ENCODE assay signal across 12 mouse cellular contexts in the genomic region with DNA sequence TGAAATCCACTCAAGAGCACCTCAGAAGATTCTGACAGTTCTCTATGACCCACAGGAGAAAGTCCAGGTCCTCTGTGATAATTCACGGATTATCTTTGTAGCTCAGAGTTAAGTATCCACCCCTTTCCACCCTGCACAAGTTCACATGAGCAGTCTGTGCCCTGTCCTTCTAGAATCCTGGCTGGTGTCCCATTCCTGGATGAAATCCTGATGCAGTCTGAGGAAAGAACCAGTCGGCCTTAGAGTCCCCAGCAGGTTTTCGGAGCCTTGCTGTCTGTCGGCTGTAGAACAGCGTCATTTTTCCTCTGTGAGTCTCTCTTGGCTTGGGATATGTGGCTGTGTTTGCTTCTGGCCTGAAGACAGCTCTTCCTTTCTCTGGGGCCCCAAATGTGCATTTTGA.
DNase-seq lines count a peak whose midpoint lies in the region; ATAC-seq and TF ChIP-seq lines count a peak whose summit lies in the region.
"Had no signal": no experiment of that assay in that cellular context is flagged by ENCODE, and none has a peak within 500 bp of the region (broad histone marks: within the 10 kb centered on the region; RNA-seq: fewer than 3 reads in every experiment).

No protein-coding gene starts in this region.

- H3K9me3 ChIP-seq in kidney, embryonic 15.5 days (replicated peaks) = no peaks in the 10 kb centered on the region
- H3K9me3 ChIP-seq in heart, postnatal 0 days (replicated peaks; ENCODE audit: control insufficient read depth, low read length) = no peaks in the 10 kb centered on the region
- H3K9me3 ChIP-seq: liver, embryonic 13.5 days; neural tube, embryonic 15.5 days had no signal

- 0 out of 2 replicates have a peak, but pooled peaks cover 2% of the 10 kb centered on the region for H3K4me1 ChIP-seq in kidney, embryonic 15.5 days
- peaks cover 19% of the 10 kb centered on the region for H3K4me1 ChIP-seq in heart, postnatal 0 days (ENCODE audit: control insufficient read depth, insufficient read depth)
- H3K4me1 ChIP-seq: liver, embryonic 13.5 days; neural tube, embryonic 15.5 days had no signal

- TF ChIP-seq CTCF in heart, postnatal 0 days (IDR thresholded peaks at IDR 0.05; ENCODE audit: low read depth) = no peak

- no peaks in the 10 kb centered on the region for H3K36me3 ChIP-seq in kidney, embryonic 15.5 days
- no peaks in the 10 kb centered on the region for H3K36me3 ChIP-seq in heart, postnatal 0 days (replicated peaks; ENCODE audit: control insufficient read depth, insufficient read depth, low read length)
- H3K36me3 ChIP-seq: liver, embryonic 13.5 days; neural tube, embryonic 15.5 days had no signal

- H3K27ac ChIP-seq in kidney, embryonic 15.5 days = no peak overlapping the region
- no peak overlapping the region for H3K27ac ChIP-seq in heart, postnatal 0 days (ENCODE audit: low read depth)
- H3K27ac ChIP-seq: liver, embryonic 13.5 days; neural tube, embryonic 15.5 days had no signal

- no peak for DNase-seq in cerebellum, adult 11 months
- peak; percentile 17 to 35 for DNase-seq in kidney, postnatal 25 days
- DNase-seq in cerebellum, adult 18-20 months = peak; percentile 30 to 46
- DNase-seq in heart, postnatal 0 days (ENCODE audit: low spot score) = no peak
- no peak for DNase-seq in layer of hippocampus, postnatal 36 days
- no peak for DNase-seq in c-Kit-positive CD71-positive TER-119-positive erythroid progenitor cells, embryonic 14.5 days (ENCODE audit: low spot score)
- DNase-seq: liver, embryonic 13.5 days; thymus, postnatal 14 days had no signal

- WGBS in kidney, embryonic 15.5 days = 72% methylated on average over 5 of the region's 5 CpGs
- WGBS in heart, postnatal 0 days = 27% methylated on average over 5 of the region's 5 CpGs

- H3K27me3 ChIP-seq in kidney, embryonic 15.5 days = no peaks in the 10 kb centered on the region
- no peaks in the 10 kb centered on the region for H3K27me3 ChIP-seq in heart, postnatal 0 days (ENCODE audit: control insufficient read depth, insufficient read depth, low read length)
- H3K27me3 ChIP-seq: liver, embryonic 13.5 days; neural tube, embryonic 15.5 days had no signal

- H3K4me3 ChIP-seq in kidney, embryonic 15.5 days (replicated peaks) = no peak overlapping the region
- no peak overlapping the region for H3K4me3 ChIP-seq in heart, postnatal 0 days (ENCODE audit: low read depth, low read length)
- H3K4me3 ChIP-seq: liver, embryonic 13.5 days; neural tube, embryonic 15.5 days had no signal

- H3K9ac ChIP-seq in kidney, embryonic 15.5 days = no peak overlapping the region
- no peak overlapping the region for H3K9ac ChIP-seq in heart, postnatal 0 days (replicated peaks; ENCODE audit: low read depth, low read length)
- H3K9ac ChIP-seq: liver, embryonic 13.5 days; neural tube, embryonic 15.5 days had no signal

- ATAC-seq in cerebellum, adult (ENCODE audit: insufficient number of reproducible peaks, low FRiP score, low TSS enrichment) = peak; percentile 58
- no peak for ATAC-seq in kidney, embryonic 15.5 days (replicated peaks; ENCODE audit: low FRiP score)
- ATAC-seq in heart, postnatal 0 days (ENCODE audit: insufficient read depth, low read depth) = peak; percentile 27; the same call in 1 of the 2 replicates
- ATAC-seq: inflammation-experienced regulatory T-cells, adult 6 months had no signal

- no peak overlapping the region for H3K4me2 ChIP-seq in kidney, embryonic 15.5 days
- no peak overlapping the region for H3K4me2 ChIP-seq in heart, postnatal 0 days (ENCODE audit: low read depth, low read length)
- H3K4me2 ChIP-seq: liver, embryonic 13.5 days; neural tube, embryonic 15.5 days had no signal

- no peak for TF ChIP-seq EP300 in heart, postnatal 0 days (IDR thresholded peaks at IDR 0.05; ENCODE audit: low read depth)

Comparison
In these comparisons a context has a peak if more than half of its experiments do, and no peak if none do; other contexts are left out.
1. DNase-seq: peak in kidney, postnatal 25 days (2 of 2) and cerebellum, adult 18-20 months (2 of 2); none in cerebellum, adult 11 months (single experiment), heart, postnatal 0 days (single experiment), layer of hippocampus, postnatal 36 days (0 of 2) and c-Kit-positive CD71-positive TER-119-positive erythroid progenitor cells, embryonic 14.5 days (single experiment).